Comparison of ENCODE assay signal across 25 mouse cellular contexts in genomic region chr17:10177096-10177495, GRCm38 (mm10).
DNase-seq lines count a peak whose midpoint lies in the region; ATAC-seq and TF ChIP-seq lines count a peak whose summit lies in the region.
"Had no signal": no experiment of that assay in that cellular context is flagged by ENCODE, and none has a peak within 500 bp of the region (broad histone marks: within the 10 kb centered on the region; RNA-seq: fewer than 3 reads in every experiment).

No protein-coding gene starts in this region.

- H3K27me3 ChIP-seq in forebrain, embryonic 14.5 days (replicated peaks; ENCODE audit: control insufficient read depth, insufficient read depth, low read length) = no peaks in the 10 kb centered on the region
- no peaks in the 10 kb centered on the region for H3K27me3 ChIP-seq in forebrain, embryonic 13.5 days
- H3K27me3 ChIP-seq: CH12.LX; embryonic facial prominence, embryonic 12.5 days; forebrain, embryonic 15.5 days had no signal

- WGBS in forebrain, embryonic 14.5 days = 14% methylated on average over 5 of the region's 5 CpGs
- 25% methylated on average over 5 of the region's 5 CpGs for WGBS in forebrain, embryonic 13.5 days

- no peak overlapping the region for H3K27ac ChIP-seq in forebrain, embryonic 14.5 days (ENCODE audit: low read depth, low read length)
- H3K27ac ChIP-seq in forebrain, embryonic 13.5 days = no peak overlapping the region
- H3K27ac ChIP-seq: embryonic facial prominence, embryonic 10.5 days; embryonic facial prominence, embryonic 12.5 days; forebrain, embryonic 15.5 days had no signal

- peaks cover 10% of the 10 kb centered on the region for H3K4me1 ChIP-seq in forebrain, embryonic 14.5 days (ENCODE audit: control insufficient read depth, insufficient read depth, low read length)
- H3K4me1 ChIP-seq in forebrain, embryonic 13.5 days = peaks cover 16% of the 10 kb centered on the region
- H3K4me1 ChIP-seq: embryonic facial prominence, embryonic 12.5 days had no signal

- no peak for TF ChIP-seq CTCF in brain, embryonic 14.5 days (IDR thresholded peaks at IDR 0.05; ENCODE audit: borderline replicate concordance, extremely low read depth, insufficient read depth, insufficient read length)

- intact Hi-C loops in heart, postnatal 25 days (cut with DNase I) = no loop called here

- no peak overlapping the region for H3K4me2 ChIP-seq in forebrain, embryonic 14.5 days (ENCODE audit: low read length)
- no peak overlapping the region for H3K4me2 ChIP-seq in forebrain, embryonic 13.5 days
- H3K4me2 ChIP-seq: embryonic facial prominence, embryonic 12.5 days; forebrain, embryonic 15.5 days had no signal

- H3K9ac ChIP-seq in forebrain, embryonic 14.5 days (ENCODE audit: low read length) = no peak overlapping the region
- H3K9ac ChIP-seq in forebrain, embryonic 13.5 days = no peak overlapping the region
- H3K9ac ChIP-seq: embryonic facial prominence, embryonic 12.5 days; forebrain, embryonic 15.5 days; forebrain, postnatal 0 days had no signal

- peak; percentile 31 for DNase-seq in forebrain, embryonic 14.5 days (ENCODE audit: low spot score)
- DNase-seq in brain, embryonic 14.5 days (ENCODE audit: low read depth) = peak; percentile 61
- peak; percentile 28 for DNase-seq in retina, postnatal 7 days (ENCODE audit: low read depth, low spot score)
- no peak for DNase-seq in heart, postnatal 25 days (ENCODE audit: low spot score)
- DNase-seq: adrenal gland, adult 8-10 months; adrenal gland, postnatal 14 days; adrenal gland, postnatal 36 days; B cell, adult 2 months; cerebellum, adult 11 months; cerebellum, adult 18-20 months; cerebellum, adult 8-10 months; cerebellum, adult 9-11 months; cerebellum, postnatal 14 days; cerebellum, postnatal 36 days; embryo, embryonic 11 days; forebrain, postnatal 0 days had no signal

- TF ChIP-seq POLR2A in brain, embryonic 14.5 days (IDR thresholded peaks at IDR 0.05; ENCODE audit: borderline replicate concordance, extremely low read depth, insufficient read depth, insufficient read length, poor library complexity, severe bottlenecking) = no peak

- no peak overlapping the region for H3K4me3 ChIP-seq in forebrain, embryonic 14.5 days (ENCODE audit: low read depth, low read length)
- no peak overlapping the region for H3K4me3 ChIP-seq in forebrain, embryonic 13.5 days
- H3K4me3 ChIP-seq: embryonic facial prominence, embryonic 10.5 days; embryonic facial prominence, embryonic 12.5 days; forebrain, embryonic 15.5 days had no signal

- no peaks in the 10 kb centered on the region for H3K9me3 ChIP-seq in forebrain, embryonic 14.5 days (replicated peaks; ENCODE audit: control insufficient read depth, low read length)
- no peaks in the 10 kb centered on the region for H3K9me3 ChIP-seq in forebrain, embryonic 13.5 days (replicated peaks)
- H3K9me3 ChIP-seq: embryonic facial prominence, embryonic 10.5 days; embryonic facial prominence, embryonic 12.5 days; forebrain, embryonic 15.5 days; G1E had no signal

- no peak for ATAC-seq in forebrain, embryonic 14.5 days
- no peak for ATAC-seq in forebrain, embryonic 13.5 days
- ATAC-seq: activated CD4-positive, CD25-positive, alpha-beta regulatory T cell, adult 4 months; CD4-positive, CD25-positive, alpha-beta regulatory T cell, adult 4 months; forebrain, embryonic 15.5 days; forebrain, postnatal 0 days; Patski had no signal

- no peaks in the 10 kb centered on the region for H3K36me3 ChIP-seq in forebrain, embryonic 14.5 days (ENCODE audit: control insufficient read depth, insufficient read depth, low read length)
- no peaks in the 10 kb centered on the region for H3K36me3 ChIP-seq in forebrain, embryonic 13.5 days (ENCODE audit: poor library complexity, severe bottlenecking)
- H3K36me3 ChIP-seq: embryonic facial prominence, embryonic 10.5 days; embryonic facial prominence, embryonic 12.5 days; forebrain, embryonic 15.5 days; G1E had no signal
